ENCODE assay signal across 11 mouse cellular contexts in genomic region chr12:32877964-32878571, GRCm38 (mm10). TPM values are rescaled to one million over a fixed set of nuclear protein-coding genes. Genes with fewer than 3 reads are reported as not detected.
DNase-seq lines count a peak whose midpoint lies in the region.
"Had no signal": no experiment of that assay in that cellular context is flagged by ENCODE, and none has a peak within 500 bp of the region (broad histone marks: within the 10 kb centered on the region; RNA-seq: fewer than 3 reads in every experiment).

No protein-coding gene starts in this region.

- intact Hi-C loops in heart, postnatal 36 days (cut with DNase I), result no loop called here

- peak; percentile 29 for DNase-seq in adrenal gland, postnatal 25 days
- DNase-seq in adrenal gland, postnatal 4 days (ENCODE audit: low spot score in 2 of 2), result no peak
- DNase-seq in heart, adult 8-10 months (ENCODE audit: low spot score), result peak; percentile 36
- no peak for DNase-seq in heart, postnatal 36 days
- DNase-seq in right cerebral cortex, postnatal 10 days (ENCODE audit: low spot score in 2 of 2), result peak; percentile 52 to 57
- no peak for DNase-seq in right cerebral cortex, adult 18-20 months
- DNase-seq in telencephalon, adult 2 months (ENCODE audit: low read depth, low spot score), result peak; percentile 17
- DNase-seq in left cerebral cortex, adult 11 months (ENCODE audit: low spot score), result no peak
- DNase-seq: kidney, adult 11 months; liver, embryonic 13.5 days; thymus, postnatal 36 days had no signal

RNA-seq across cellular contexts. Expression of gene Nampt, which starts 58.7 kb away (rescaled TPM):
- 95.2 and 98.7 TPM in 2 replicates for total RNA-seq in adrenal gland, postnatal 25 days (2021)
- 10 to 100 TPM; 40.1 to 41.0 TPM for total RNA-seq in adrenal gland, postnatal 4 days (2021)
- 100 to 1,000 TPM; 154 to 156 (median 155) TPM for total RNA-seq in heart, adult 8-10 months (2022)
- total RNA-seq in heart, postnatal 36 days (2021), result 100 to 1,000 TPM; 130 to 142 TPM

Comparison
In these comparisons a context has a peak if more than half of its experiments do, and no peak if none do; other contexts are left out.
1. DNase-seq: peak in adrenal gland, postnatal 25 days (single experiment), heart, adult 8-10 months (single experiment), right cerebral cortex, postnatal 10 days (2 of 2) and telencephalon, adult 2 months (single experiment); none in adrenal gland, postnatal 4 days (0 of 2), heart, postnatal 36 days (0 of 2), right cerebral cortex, adult 18-20 months (single experiment) and left cerebral cortex, adult 11 months (single experiment).